Mouse (Mus musculus) heart, postnatal 0 days (tissue): ENCODE measurements at regions not wholly inside any gene's neighbourhood (a gene's known extent, or its start where the extent isn't known, plus 50 kb on each side); places are given as distances from the start of the nearest gene placed in this dataset.

Experiments used
- CTCF ChIP-seq: IDR thresholded peaks from 2 replicates; pipeline ENCODE4 v1.5.1; 2016; ENCODE audit warnings: antibody characterized with exemption, control low read depth, low read depth
- EP300 ChIP-seq: IDR thresholded peaks from 2 replicates; pipeline ENCODE4 v1.6.1; 2016; ENCODE audit warnings: antibody characterized with exemption, low read depth

DNA sequence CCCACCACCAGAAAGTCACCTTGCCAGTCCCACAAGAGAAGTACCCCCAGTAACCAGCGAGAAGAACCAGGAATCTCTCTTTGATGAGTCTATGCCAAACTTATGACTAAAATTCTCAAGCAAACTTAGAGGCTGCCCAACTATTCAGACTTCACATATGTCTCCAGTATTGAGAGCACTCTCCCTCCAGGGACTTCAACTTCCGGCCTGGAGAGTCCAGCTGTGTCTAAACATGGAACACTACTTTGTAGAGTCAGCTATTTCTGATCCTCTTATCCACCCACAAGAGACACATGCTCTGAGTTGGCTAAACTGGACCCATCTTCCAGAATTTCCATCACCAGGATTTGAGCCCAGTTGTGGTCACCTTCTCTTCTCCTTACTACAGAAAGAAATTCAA is 129.9 kb upstream of the Rgma start:
- no peak for TF ChIP-seq CTCF
- TF ChIP-seq EP300 = no peak
